Mouse (Mus musculus) thymus, adult 2 months (tissue): Measurements from ENCODE around the gene Dclk2.

ENCODE experiments used
- CTCF ChIP-seq: fragments of 200-500 bp; IDR thresholded peaks from 2 replicates; pipeline ENCODE4 v1.5.1; 2012; ENCODE audit warnings: mild to moderate bottlenecking, control low read depth, low read length, moderate library complexity, borderline replicate concordance; ENCODE audit not compliant: control insufficient read depth, poor library complexity, insufficient read depth; ENCODE audit errors: extremely low read depth
- POLR2A ChIP-seq: fragments of 200-500 bp; IDR thresholded peaks from 2 replicates; pipeline ENCODE4 v1.6.1; 2012; ENCODE audit warnings: mild to moderate bottlenecking, low read length, control low read depth, moderate library complexity; ENCODE audit not compliant: control insufficient read depth, poor library complexity, insufficient read depth; ENCODE audit errors: extremely low read depth

GRCm38 (mm10) chr3:86745769-86746512, 174.7 kb downstream of the Dclk2 start:
- TF ChIP-seq POLR2A, result no peak
- TF ChIP-seq CTCF, result no peak
